Mouse (Mus musculus) hindbrain, embryonic 15.5 days (tissue): ENCODE data around the gene Il4. TPM values are rescaled to one million over a fixed set of nuclear protein-coding genes. Genes with fewer than 3 reads are reported as not detected.

ENCODE experiments used
- ATAC-seq: fragments of 200-750 bp; cut with Nextera tagmentation; 2 replicates; pipeline ENCODE4 v1.8.0; 2017; ENCODE audit warnings: low read depth, moderate number of reproducible peaks, moderate TSS enrichment; ENCODE audit not compliant: low FRiP score
- H3K27ac ChIP-seq: fragments of 300-500 bp; sonication (generic); replicated peaks from 2 replicates; pipeline ENCODE4 v1.5.1; 2015; ENCODE audit warnings: mild to moderate bottlenecking, inconsistent platforms
- H3K27me3 ChIP-seq: fragments of 300-500 bp; sonication (generic); 2 replicates; pipeline ENCODE4 v1.6.1; 2015; ENCODE audit warnings: control low read depth, inconsistent platforms
- H3K36me3 ChIP-seq: fragments of 300-500 bp; sonication (generic); 2 replicates; pipeline ENCODE4 v1.6.1; 2015; ENCODE audit warnings: control low read depth, inconsistent platforms
- H3K4me1 ChIP-seq: fragments of 300-500 bp; sonication (generic); replicated peaks from 2 replicates; pipeline ENCODE4 v1.6.1; 2015; ENCODE audit warnings: control low read depth, inconsistent platforms
- H3K4me2 ChIP-seq: fragments of 300-500 bp; sonication (generic); 2 replicates; pipeline ENCODE4 v1.6.1; 2015; ENCODE audit warnings: moderate library complexity, mild to moderate bottlenecking, inconsistent platforms
- H3K4me3 ChIP-seq: fragments of 300-500 bp; sonication (generic); 2 replicates; pipeline ENCODE4 v1.5.1; 2015; ENCODE audit warnings: mild to moderate bottlenecking, inconsistent platforms
- H3K9ac ChIP-seq: fragments of 300-500 bp; sonication (generic); 2 replicates; pipeline ENCODE4 v1.6.1; 2015; ENCODE audit warnings: inconsistent platforms
- H3K9me3 ChIP-seq: fragments of 300-500 bp; sonication (generic); 2 replicates; pipeline ENCODE4 v1.6.1; 2016; ENCODE audit warnings: control low read depth, inconsistent platforms
- WGBS: fragments of 180-500 bp; shearing (Covaris S2); methylation state at CpG from one replicate; pipeline ENCODE4 v1.1.7; 2015; 5-methylcytosine and 5-hydroxymethylcytosine counted together
- polyA plus RNA-seq: library from polyadenylated mRNA; unstranded; fragments of >200 nt; fragmentation: Nextera tagmentation; extraction: Ambion mirVana; gene quantifications from 2 replicates; pipeline ENCODE4 v1.2.1, GENCODE M21; 2015

The Il4 gene
- polyA plus RNA-seq, 1 experiment from 2014 or later = 5.8 TPM

DNA sequence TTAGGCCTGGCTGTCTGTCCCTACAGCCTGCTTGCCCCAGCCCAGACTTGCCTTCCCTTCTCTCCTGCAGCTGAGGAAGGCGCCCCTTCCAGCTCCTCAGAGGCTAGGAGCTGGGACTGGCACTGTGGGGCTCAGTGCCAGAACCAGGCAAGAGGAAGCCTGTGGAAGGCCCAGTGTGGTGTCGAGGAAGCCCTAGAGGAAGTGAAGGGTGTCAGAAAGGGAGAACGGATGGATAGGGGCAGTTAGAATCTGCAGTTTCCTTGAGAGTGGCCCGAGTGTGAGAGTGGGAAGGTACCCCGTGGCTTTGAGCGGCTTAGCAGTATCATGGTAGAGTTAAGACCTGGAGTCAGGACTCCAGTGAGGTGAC, 4.0 kb upstream of the Il4 start:
- Histone ChIP-seq H3K4me1 (no peaks in the 10 kb centered on the region), H3K9ac (no peak overlapping the region), H3K27ac (no peak overlapping the region), H3K4me3 (no peak overlapping the region), H3K36me3 (no peaks in the 10 kb centered on the region), H3K27me3 (no peaks in the 10 kb centered on the region), H3K4me2 (no peak overlapping the region), H3K9me3 (no peaks in the 10 kb centered on the region)
- ATAC-seq = no peak
- WGBS = 88% methylated on average over 6 of the region's 6 CpGs

DNA sequence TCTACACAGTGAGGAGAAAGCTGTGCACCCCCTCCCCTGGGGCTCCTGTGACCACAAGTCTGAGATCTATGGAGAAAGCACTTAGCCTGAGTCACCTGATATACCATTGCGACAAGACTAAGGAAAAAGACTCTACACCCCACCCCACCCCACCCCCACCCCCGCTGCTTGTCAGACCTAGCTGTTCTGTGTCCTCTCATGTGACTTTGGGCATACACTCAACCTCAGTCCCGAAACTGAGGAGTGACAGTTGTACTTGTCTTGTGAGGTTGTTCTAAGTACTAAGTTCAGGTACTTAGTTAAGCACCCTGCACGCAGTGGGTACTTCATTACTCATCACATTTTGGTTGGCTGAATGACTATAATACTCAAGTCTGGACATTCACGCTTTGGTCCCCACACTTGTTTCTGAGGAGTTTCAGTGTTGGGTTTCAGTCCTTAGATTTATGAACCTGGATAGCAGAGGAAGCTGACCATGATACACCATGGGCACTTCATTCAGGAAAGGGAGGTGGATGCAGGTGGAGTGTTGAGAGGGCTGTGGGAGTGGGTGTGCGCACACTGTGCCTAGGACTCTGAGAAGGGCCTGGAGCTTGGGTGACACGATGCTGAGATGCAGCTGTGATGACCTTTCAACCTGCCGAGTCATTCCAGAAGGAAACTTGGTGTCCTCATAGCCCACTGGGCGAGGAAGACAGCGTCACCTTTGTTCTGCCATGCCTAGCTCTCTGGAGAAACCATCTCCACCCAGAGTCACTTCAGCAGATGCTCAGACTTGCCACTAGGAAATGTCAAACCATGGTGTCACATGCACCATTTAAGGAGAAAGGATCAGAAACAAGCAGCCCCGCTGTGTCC, 3.3 kb upstream of the Il4 start:
- Histone ChIP-seq H3K9me3 (no peaks in the 10 kb centered on the region), H3K27me3 (no peaks in the 10 kb centered on the region), H3K4me2 (no peak overlapping the region), H3K4me3 (no peak overlapping the region), H3K4me1 (no peaks in the 10 kb centered on the region), H3K36me3 (no peaks in the 10 kb centered on the region), H3K27ac (no peak overlapping the region), H3K9ac (no peak overlapping the region)
- WGBS = 90% methylated on average over 11 of the region's 11 CpGs
- no peak for ATAC-seq

DNA sequence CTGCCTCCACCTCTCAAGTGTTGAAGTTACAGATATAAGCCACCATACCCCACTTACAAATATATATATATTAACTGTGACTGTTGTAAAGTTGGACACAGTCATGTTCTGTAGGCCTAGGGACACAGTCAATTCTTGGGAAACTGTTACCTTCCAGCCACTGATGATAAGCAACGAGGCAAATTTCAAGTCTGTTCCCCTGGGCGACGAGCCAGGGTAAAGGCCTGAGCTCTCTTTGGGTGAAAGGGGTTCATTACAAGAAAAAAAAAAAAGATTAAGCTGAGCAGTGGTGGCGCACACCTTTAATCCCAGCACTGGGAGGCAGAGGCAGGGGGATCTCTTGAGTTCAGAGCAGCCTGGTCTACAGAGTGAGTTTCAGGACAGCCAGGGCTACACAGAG, 1.6 kb upstream of the Il4 start:
- WGBS = 88% methylated on average over 4 of the region's 4 CpGs

DNA sequence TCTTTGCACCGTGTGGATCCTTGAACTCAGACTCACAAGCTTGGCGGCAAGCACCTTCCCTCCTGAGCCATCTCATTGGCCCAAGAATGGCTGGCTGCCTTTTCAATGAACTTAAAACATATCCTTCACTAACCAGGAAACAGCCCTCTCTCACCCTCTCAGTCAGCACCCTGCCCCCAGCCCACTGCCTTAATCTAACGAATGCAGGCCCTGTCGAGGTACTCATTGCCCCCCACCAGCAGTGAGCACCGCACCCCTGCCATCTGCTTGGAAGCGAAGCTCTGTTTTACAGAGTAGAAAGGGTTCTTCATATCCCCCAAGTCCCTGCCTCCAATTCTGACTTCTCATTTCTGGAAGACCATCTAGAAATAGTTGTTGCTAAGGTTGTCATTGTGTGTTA, 959 bp upstream of the Il4 start:
- H3K9me3 ChIP-seq = no peaks in the 10 kb centered on the region
- no peak overlapping the region for H3K9ac ChIP-seq
- ATAC-seq = no peak
- H3K4me3 ChIP-seq = no peak overlapping the region
- no peaks in the 10 kb centered on the region for H3K36me3 ChIP-seq
- H3K4me2 ChIP-seq = no peak overlapping the region
- H3K4me1 ChIP-seq = no peaks in the 10 kb centered on the region
- 67% methylated on average over 6 of the region's 6 CpGs for WGBS
- H3K27ac ChIP-seq = no peak overlapping the region
- no peaks in the 10 kb centered on the region for H3K27me3 ChIP-seq

More for the DNA sequence above, 1.6 kb upstream of the Il4 start:
- Histone ChIP-seq H3K4me2 (no peak overlapping the region), H3K4me3 (no peak overlapping the region), H3K4me1 (no peaks in the 10 kb centered on the region), H3K27me3 (no peaks in the 10 kb centered on the region), H3K36me3 (no peaks in the 10 kb centered on the region), H3K9me3 (no peaks in the 10 kb centered on the region), H3K27ac (no peak overlapping the region), H3K9ac (no peak overlapping the region)
- ATAC-seq = no peak

DNA sequence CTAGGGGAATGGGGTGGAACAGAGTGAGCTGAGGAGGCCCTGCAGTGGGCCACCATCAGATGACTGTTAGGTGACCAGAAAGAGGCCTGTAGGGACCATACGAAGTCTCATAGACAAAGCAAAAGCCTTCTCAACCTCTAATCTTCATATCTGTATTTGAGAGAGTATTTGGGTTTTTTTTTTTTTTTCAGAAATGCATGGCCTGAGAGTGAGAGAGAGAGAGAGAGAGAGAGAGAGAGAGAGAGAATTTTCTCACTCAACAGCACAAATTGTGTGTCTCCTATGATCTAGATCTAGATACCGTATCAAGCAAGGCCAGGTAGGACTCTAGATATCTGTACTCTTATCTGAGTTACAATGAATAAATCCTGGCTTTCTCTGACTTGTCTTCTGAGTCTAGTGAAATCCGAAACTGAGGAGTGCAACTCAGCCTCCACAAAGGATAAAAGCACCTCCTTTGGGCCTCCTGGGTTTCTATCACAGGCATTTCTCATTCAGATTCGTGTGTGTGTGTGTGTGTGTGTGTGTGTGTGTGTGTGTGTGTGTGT, 833 bp downstream of the Il4 start:
- Histone ChIP-seq H3K9ac (no peak overlapping the region), H3K4me1 (no peaks in the 10 kb centered on the region), H3K27ac (no peak overlapping the region), H3K4me2 (no peak overlapping the region), H3K27me3 (no peaks in the 10 kb centered on the region), H3K36me3 (no peaks in the 10 kb centered on the region), H3K4me3 (no peak overlapping the region), H3K9me3 (no peaks in the 10 kb centered on the region)
- ATAC-seq = no peak
- WGBS = 64% methylated on average over 4 of the region's 4 CpGs

DNA sequence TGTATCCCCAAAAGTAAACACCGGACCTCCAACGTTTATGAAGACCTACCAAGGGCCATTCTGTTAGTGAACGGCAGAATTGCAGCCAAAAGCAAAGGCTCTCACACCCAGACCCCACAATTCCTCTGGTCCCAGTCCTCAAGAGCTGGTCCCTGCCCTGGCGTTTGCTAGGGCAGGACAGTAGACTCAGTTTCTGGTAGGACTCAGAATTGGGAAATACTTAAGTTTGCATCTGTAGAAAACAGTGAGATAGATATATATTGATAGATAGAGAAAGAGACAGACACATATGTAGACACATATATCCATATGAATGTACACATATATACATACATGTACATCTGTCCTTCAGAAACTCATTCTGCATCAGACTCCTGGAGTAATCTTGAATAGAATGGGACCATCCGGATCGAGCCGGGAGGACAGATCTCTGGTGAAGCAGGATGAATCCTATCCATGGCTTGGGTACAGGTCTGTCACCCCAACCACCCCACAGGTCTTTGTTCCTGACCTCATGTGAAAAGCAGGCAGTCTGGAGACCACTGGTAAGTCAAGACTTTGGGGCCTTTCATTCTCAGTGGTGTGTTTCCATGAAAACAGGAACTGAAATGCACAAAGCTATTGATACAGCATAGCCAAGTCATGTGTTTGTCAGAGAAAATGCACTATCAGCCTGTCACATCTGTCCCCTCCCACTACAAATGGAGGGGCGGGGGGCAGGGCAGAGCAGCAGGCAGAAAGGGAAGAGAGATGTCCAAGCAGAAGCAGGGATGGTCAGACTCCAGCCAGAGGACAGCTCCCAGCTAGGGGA, 1.5 kb downstream of the Il4 start:
- no peaks in the 10 kb centered on the region for H3K4me1 ChIP-seq
- no peaks in the 10 kb centered on the region for H3K9me3 ChIP-seq
- no peak overlapping the region for H3K27ac ChIP-seq
- no peak for ATAC-seq
- H3K36me3 ChIP-seq = no peaks in the 10 kb centered on the region
- H3K9ac ChIP-seq = no peak overlapping the region
- no peak overlapping the region for H3K4me2 ChIP-seq
- no peaks in the 10 kb centered on the region for H3K27me3 ChIP-seq
- WGBS = 85% methylated on average over 8 of the region's 8 CpGs
- no peak overlapping the region for H3K4me3 ChIP-seq

DNA sequence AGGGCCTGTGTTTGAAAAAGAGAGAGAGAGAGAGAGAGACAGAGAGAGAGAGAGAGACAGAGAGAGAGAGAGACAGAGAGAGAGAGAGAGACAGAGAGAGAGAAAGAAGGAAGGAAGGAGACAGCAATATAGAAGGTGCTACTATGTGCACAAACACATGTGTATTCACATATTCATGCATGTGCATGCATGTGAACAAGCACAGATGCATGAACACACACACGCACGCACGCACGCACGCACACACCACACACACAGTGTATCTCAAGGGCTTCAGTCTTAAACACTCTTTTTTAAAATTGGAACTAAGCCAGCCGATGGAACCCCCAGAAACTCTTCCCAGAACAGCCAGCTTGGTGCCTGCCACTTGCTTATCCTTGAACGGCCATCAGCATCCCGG, 2.9 kb downstream of the Il4 start:
- H3K36me3 ChIP-seq = no peaks in the 10 kb centered on the region
- H3K9ac ChIP-seq = no peak overlapping the region
- no peak overlapping the region for H3K27ac ChIP-seq
- H3K4me1 ChIP-seq = no peaks in the 10 kb centered on the region
- 92% methylated on average over 8 of the region's 8 CpGs for WGBS
- H3K4me3 ChIP-seq = no peak overlapping the region
- ATAC-seq = no peak
- no peaks in the 10 kb centered on the region for H3K27me3 ChIP-seq
- H3K9me3 ChIP-seq = no peaks in the 10 kb centered on the region
- no peak overlapping the region for H3K4me2 ChIP-seq

DNA sequence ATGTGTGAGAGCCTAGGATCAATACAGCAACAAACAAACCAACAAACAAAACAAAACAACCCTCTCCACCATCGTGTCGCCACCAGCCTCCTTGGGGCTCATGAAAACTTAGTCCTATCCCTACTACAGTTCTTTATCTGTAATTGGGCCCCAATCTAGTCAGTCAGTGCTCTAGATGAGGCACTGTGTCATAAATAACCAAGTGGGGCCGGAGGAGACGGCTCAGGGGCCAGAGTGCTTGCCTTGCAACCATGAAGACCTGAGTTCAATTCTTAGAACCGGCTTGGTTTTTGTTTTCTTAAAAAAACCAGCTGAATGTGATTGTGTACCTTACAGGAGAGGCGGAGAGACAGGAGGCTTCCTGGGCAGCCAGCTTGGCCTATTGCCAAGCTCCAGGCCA, 3.3 kb downstream of the Il4 start:
- Histone ChIP-seq H3K4me3 (no peak overlapping the region), H3K9me3 (no peaks in the 10 kb centered on the region), H3K4me2 (no peak overlapping the region), H3K27ac (no peak overlapping the region), H3K27me3 (no peaks in the 10 kb centered on the region), H3K36me3 (no peaks in the 10 kb centered on the region), H3K4me1 (no peaks in the 10 kb centered on the region), H3K9ac (no peak overlapping the region)
- ATAC-seq = no peak
- WGBS = 74% methylated on average over 6 of the region's 6 CpGs

DNA sequence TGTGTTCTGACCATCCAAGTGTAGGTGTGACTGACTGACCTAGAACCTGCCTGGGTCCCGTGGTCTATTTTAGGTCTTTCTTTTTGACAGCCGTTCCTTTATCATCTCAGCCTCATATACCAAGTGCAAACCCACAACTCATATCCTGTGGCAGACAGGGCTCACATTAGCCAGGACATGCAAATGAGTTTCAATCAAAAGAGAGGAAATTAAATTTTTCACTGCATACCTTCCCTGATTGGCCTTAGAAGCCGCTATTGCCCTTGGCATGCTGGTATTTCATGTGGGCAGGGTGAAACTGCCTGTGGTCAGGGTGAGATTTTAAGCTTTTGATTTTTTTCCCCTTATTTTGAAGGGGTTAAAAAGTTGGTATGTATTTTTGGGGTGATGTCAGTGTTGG, 8.8 kb downstream of the Il4 start:
- H3K27ac ChIP-seq = no peak overlapping the region
- no peak for ATAC-seq
- H3K4me1 ChIP-seq = peaks cover 7% of the 10 kb centered on the region
- H3K9ac ChIP-seq = no peak overlapping the region
- H3K27me3 ChIP-seq = no peaks in the 10 kb centered on the region
- no peak overlapping the region for H3K4me2 ChIP-seq
- no peaks in the 10 kb centered on the region for H3K9me3 ChIP-seq
- H3K36me3 ChIP-seq = no peaks in the 10 kb centered on the region
- H3K4me3 ChIP-seq = no peak overlapping the region
- WGBS = 88% methylated on average over 3 of the region's 3 CpGs

DNA sequence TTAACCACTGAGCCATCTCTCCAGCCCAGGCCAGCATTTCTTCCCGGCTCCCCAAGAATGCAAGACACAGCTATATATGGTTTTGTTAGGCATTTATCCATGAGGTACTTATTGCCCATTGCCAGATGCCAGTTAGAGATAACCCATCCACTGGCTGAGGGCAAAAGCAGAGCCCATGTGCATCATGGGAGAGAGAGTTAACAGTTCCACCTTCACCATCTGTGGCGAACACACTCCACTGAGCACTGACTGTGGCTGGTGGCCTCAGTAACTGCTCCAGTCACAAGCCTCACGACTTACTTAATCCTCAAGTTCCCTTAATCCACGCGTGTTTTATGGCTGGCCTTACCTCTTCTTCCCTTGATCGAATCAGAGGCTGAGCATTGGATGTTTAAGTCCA, 9.2 kb downstream of the Il4 start:
- H3K4me1 ChIP-seq = peaks cover 7% of the 10 kb centered on the region
- H3K9me3 ChIP-seq = no peaks in the 10 kb centered on the region
- no peaks in the 10 kb centered on the region; the same call in 1 of the 2 replicates for H3K36me3 ChIP-seq
- H3K4me3 ChIP-seq = no peak overlapping the region
- ATAC-seq = no peak
- no peaks in the 10 kb centered on the region for H3K27me3 ChIP-seq
- 83% methylated on average over 6 of the region's 6 CpGs for WGBS
- H3K27ac ChIP-seq = no peak overlapping the region
- H3K4me2 ChIP-seq = no peak overlapping the region
- H3K9ac ChIP-seq = no peak overlapping the region

DNA sequence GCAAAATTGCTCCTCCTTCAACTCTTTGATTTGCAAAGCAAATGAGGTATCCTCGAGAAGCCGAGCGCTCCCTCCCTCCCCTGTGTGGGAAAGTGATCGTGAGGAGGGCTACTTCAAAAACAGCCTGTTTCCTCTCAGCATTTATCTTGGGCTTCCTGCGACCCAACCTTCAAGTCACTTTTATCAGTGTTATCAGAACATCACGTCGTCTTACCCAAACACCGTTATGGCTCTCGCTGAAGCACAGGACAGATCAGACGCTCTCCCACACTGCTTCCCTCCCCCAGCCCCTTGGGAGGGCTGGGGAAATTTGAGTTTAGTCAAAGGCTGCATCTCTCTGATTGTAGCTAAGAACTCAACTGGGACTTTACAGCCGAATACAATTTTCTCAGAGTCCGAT, 12.9 kb downstream of the Il4 start:
- 9% methylated on average over 12 of the region's 12 CpGs for WGBS
- H3K36me3 ChIP-seq = peaks cover 15% of the 10 kb centered on the region
- no peaks in the 10 kb centered on the region for H3K9me3 ChIP-seq
- no peaks in the 10 kb centered on the region for H3K27me3 ChIP-seq
- no peak overlapping the region for H3K9ac ChIP-seq
- H3K4me1 ChIP-seq = peaks cover 7% of the 10 kb centered on the region
- H3K4me3 ChIP-seq = no peak overlapping the region
- H3K4me2 ChIP-seq = no peak overlapping the region
- H3K27ac ChIP-seq = no peak overlapping the region
- no peak for ATAC-seq

DNA sequence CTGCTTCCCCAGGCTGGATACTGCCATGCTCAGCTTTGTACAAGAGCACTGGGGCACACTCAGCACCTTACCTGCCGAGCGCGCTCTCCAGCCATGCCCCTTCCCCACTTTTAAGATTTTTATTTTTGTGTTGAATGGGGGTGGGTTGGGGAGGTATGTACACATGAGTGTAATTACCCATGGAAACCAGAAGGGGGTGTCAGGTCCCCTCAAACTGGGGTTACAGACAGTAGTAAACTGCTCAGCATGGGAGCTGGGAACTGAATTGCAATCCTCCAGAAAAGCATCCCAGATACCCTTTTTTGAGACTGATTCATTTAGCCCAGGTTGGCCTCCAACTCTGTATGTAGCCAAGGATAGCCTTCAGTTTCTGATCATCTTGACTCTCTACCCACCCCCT, 13.5 kb downstream of the Il4 start:
- no peak overlapping the region for H3K4me3 ChIP-seq
- no peak for ATAC-seq
- H3K4me2 ChIP-seq = no peak overlapping the region
- no peaks in the 10 kb centered on the region for H3K9me3 ChIP-seq
- H3K27ac ChIP-seq = no peak overlapping the region
- H3K4me1 ChIP-seq = peaks cover 7% of the 10 kb centered on the region
- no peak overlapping the region for H3K9ac ChIP-seq
- H3K27me3 ChIP-seq = no peaks in the 10 kb centered on the region
- peaks cover 18% of the 10 kb centered on the region for H3K36me3 ChIP-seq
- WGBS = 93% methylated on average over 3 of the region's 3 CpGs
